Mouse (Mus musculus) midbrain, embryonic 12.5 days (tissue): ENCODE measurements around the gene Cacna1s. TPM values are rescaled to one million over a fixed set of nuclear protein-coding genes. Genes with fewer than 3 reads are reported as not detected.

Experiments
- polyA plus RNA-seq: library from polyadenylated mRNA; unstranded; fragments of >200 nt; fragmentation: Nextera tagmentation; extraction: Ambion mirVana; gene quantifications from 2 replicates; pipeline ENCODE4 v1.2.1, GENCODE M21; 2016

The Cacna1s gene
- polyA plus RNA-seq, 1 experiment from 2014 or later = 0.26 TPM

Other genes with a start within 250 kb of the Cacna1s start
- 0.20 and 0.32 TPM in 2 replicates for gene Lad1, start 234.2 kb upstream of the Cacna1s start, polyA plus RNA-seq
- 1.6 and 2.5 TPM in 2 replicates for gene Tnnt2, start 216.4 kb upstream of the Cacna1s start, polyA plus RNA-seq
- 0.10 and 0.24 TPM in 2 replicates for gene Pkp1, start 133.5 kb upstream of the Cacna1s start, polyA plus RNA-seq
- not detected in 2 replicates for gene Igfn1, start 46.4 kb upstream of the Cacna1s start, polyA plus RNA-seq
- gene Tmem9, start 44.6 kb upstream of the Cacna1s start, polyA plus RNA-seq = 129 and 138 TPM in 2 replicates
- gene Ascl5, start 1.9 kb upstream of the Cacna1s start, polyA plus RNA-seq = not detected in 2 replicates
- gene Kif21b, start 78.6 kb downstream of the Cacna1s start, polyA plus RNA-seq = 30.8 and 34.2 TPM in 2 replicates
- 0.38 and 0.43 TPM in 2 replicates for gene Mroh3, start 160.1 kb downstream of the Cacna1s start, polyA plus RNA-seq
- 10.9 and 13.9 TPM in 2 replicates for gene Inava, start 181.5 kb downstream of the Cacna1s start, polyA plus RNA-seq
- gene Gpr25, start 208.1 kb downstream of the Cacna1s start, polyA plus RNA-seq = not detected in 2 replicates